Mouse (Mus musculus): ENCODE measurements around the gene Gorasp2.

- TF ChIP-seq HCFC1 (IDR thresholded peaks at IDR 0.05; ENCODE audit: borderline replicate concordance, insufficient read depth, low read length): no peak
- no peak for TF ChIP-seq ZC3H11A (IDR thresholded peaks at IDR 0.05; ENCODE audit: borderline replicate concordance, low read depth, low read length)
- no peak for TF ChIP-seq CHD2 (IDR thresholded peaks at IDR 0.05; ENCODE audit: low read depth, low read length)
- TF ChIP-seq MAFK (IDR thresholded peaks at IDR 0.05; ENCODE audit: insufficient read depth, low read depth, low read length): no peak
- no peak for TF ChIP-seq ZNF384 (IDR thresholded peaks at IDR 0.05; ENCODE audit: low read depth, low read length)
Observed at GRCm38 (mm10) chr2:70661715-70662495, 529 bp downstream of the Gorasp2 start, which contains the start of gene Gm26558.

Measured in ES-E14 (cell line).